Mouse (Mus musculus) midbrain, embryonic 14.5 days (tissue): Measurements from ENCODE around the gene Btbd35f25. TPM values are rescaled to one million over a fixed set of nuclear protein-coding genes. Genes with fewer than 3 reads are reported as not detected.
"Not testable (repeated sequence)": the region's sequence is repeated elsewhere in the genome, so short reads cannot be mapped to it uniquely, and the experiment has no call there.

Source experiments
- ATAC-seq: fragments of 200-750 bp; cut with Nextera tagmentation; 2 replicates; pipeline ENCODE4 v1.8.0; 2017; ENCODE audit warnings: moderate number of reproducible peaks, moderate library complexity; ENCODE audit not compliant: low FRiP score, low TSS enrichment
- DNase-seq: peaks from one replicate; pipeline ENCODE4 v3.0.0-alpha.2; 2015
- H3K27ac ChIP-seq: fragments of 300-500 bp; sonication (generic); replicated peaks from 2 replicates; pipeline ENCODE4 v1.5.1; 2014; ENCODE audit warnings: mild to moderate bottlenecking, low read depth, low read length, moderate library complexity
- H3K27me3 ChIP-seq: fragments of 300-500 bp; sonication (generic); 2 replicates; pipeline ENCODE4 v1.6.1; 2014; ENCODE audit warnings: low read length, control low read depth, mixed read lengths; ENCODE audit not compliant: control insufficient read depth, insufficient read depth
- H3K36me3 ChIP-seq: fragments of 300-500 bp; sonication (generic); 2 replicates; pipeline ENCODE4 v1.6.1; 2014; ENCODE audit warnings: low read length, control low read depth; ENCODE audit not compliant: control insufficient read depth, insufficient read depth
- H3K4me1 ChIP-seq: fragments of 300-500 bp; sonication (generic); 2 replicates; pipeline ENCODE4 v1.6.1; 2014; ENCODE audit warnings: mild to moderate bottlenecking, antibody characterized with exemption, low read length, control low read depth; ENCODE audit not compliant: control insufficient read depth, insufficient read depth
- H3K4me2 ChIP-seq: fragments of 300-500 bp; sonication (generic); 2 replicates; pipeline ENCODE4 v1.6.1; 2014; ENCODE audit warnings: mild to moderate bottlenecking, low read length, moderate library complexity
- H3K4me3 ChIP-seq: fragments of 300-500 bp; sonication (generic); replicated peaks from 2 replicates; pipeline ENCODE4 v1.5.1; 2014; ENCODE audit warnings: low read depth, low read length
- H3K9ac ChIP-seq: fragments of 300-500 bp; sonication (generic); replicated peaks from 2 replicates; pipeline ENCODE4 v1.6.1; 2014; ENCODE audit warnings: mild to moderate bottlenecking, low read length, moderate library complexity
- H3K9me3 ChIP-seq: fragments of 300-500 bp; sonication (generic); 2 replicates; pipeline ENCODE4 v1.6.1; 2016; ENCODE audit warnings: low read length, control low read depth, mixed read lengths; ENCODE audit not compliant: control insufficient read depth
- WGBS: fragments of 180-500 bp; shearing (Covaris S2); extraction: QIAGEN DNeasy Blood & Tissue Kit; methylation state at CpG from one replicate; pipeline ENCODE4 v1.1.7; 2014; 5-methylcytosine and 5-hydroxymethylcytosine counted together
- polyA plus RNA-seq: library from polyadenylated mRNA; unstranded; fragments of >200 nt; fragmentation: Nextera tagmentation; extraction: Ambion mirVana; gene quantifications from 2 replicates; pipeline ENCODE4 v1.2.1, GENCODE M21; 2014

Gene Btbd35f25
- not detected in 2 replicates for polyA plus RNA-seq

- not testable (repeated sequence) for H3K27ac ChIP-seq, H3K36me3 ChIP-seq, H3K9me3 ChIP-seq, H3K4me2 ChIP-seq, H3K9ac ChIP-seq, DNase-seq, ATAC-seq, H3K4me1 ChIP-seq, H3K4me3 ChIP-seq, H3K27me3 ChIP-seq
- 81% methylated on average over 3 of the region's 4 CpGs for WGBS
Observed at GRCm38 (mm10) chrX:31717056-31717455, at the start of gene Btbd35f25. Btbd35f25 (minus strand) TSS chrX:31717156.

- no peak overlapping the region for H3K27ac ChIP-seq
- ATAC-seq, result no peak; the same call in 1 of the 2 replicates
- no peak overlapping the region for H3K4me3 ChIP-seq
- DNase-seq, result no peak
- H3K36me3 ChIP-seq, result no peaks in the 10 kb centered on the region
- no peak overlapping the region for H3K4me2 ChIP-seq
- H3K4me1 ChIP-seq, result no peaks in the 10 kb centered on the region
- H3K27me3 ChIP-seq, result no peaks in the 10 kb centered on the region
- H3K9me3 ChIP-seq, result peaks cover 78% of the 10 kb centered on the region
- no peak overlapping the region for H3K9ac ChIP-seq
Observed at GRCm38 (mm10) chrX:31766255-31766654, 49.3 kb upstream of the Btbd35f25 start.

- H3K4me3 ChIP-seq, result no peak overlapping the region
- H3K4me1 ChIP-seq, result no peaks in the 10 kb centered on the region
- H3K4me2 ChIP-seq, result no peak overlapping the region
- WGBS, result 86% methylated on average over 1 of the region's 1 CpGs
- DNase-seq (no peak), ATAC-seq (no peak)
- no peak overlapping the region for H3K27ac ChIP-seq
- no peak overlapping the region for H3K9ac ChIP-seq
- H3K9me3 ChIP-seq, result peaks cover 76% of the 10 kb centered on the region
- H3K36me3 ChIP-seq, result no peaks in the 10 kb centered on the region
- no peaks in the 10 kb centered on the region for H3K27me3 ChIP-seq
Observed at GRCm38 (mm10) chrX:31764001-31764400, 47.0 kb upstream of the Btbd35f25 start.

DNA sequence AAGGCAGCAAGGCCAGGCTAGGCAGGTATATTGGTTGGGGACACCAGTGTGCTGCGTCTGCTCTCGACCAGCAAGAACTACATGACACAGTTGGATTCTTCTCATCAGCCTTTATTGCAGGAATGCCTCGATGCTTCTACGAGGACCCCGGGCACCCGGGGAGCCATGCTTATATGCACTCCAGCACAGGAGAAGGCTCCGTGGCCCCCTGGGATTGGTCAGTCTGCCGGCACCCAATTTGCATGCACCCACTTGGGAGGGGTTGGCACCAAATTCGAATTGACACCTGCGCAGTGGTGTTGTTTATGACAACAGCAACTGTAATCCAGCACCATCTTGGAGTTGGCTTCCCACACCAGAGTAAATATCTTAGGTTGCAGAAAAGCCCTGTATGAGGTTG, 28.1 kb upstream of the Btbd35f25 start:
- no peaks in the 10 kb centered on the region for H3K4me1 ChIP-seq
- H3K9me3 ChIP-seq, result peaks cover 60% of the 10 kb centered on the region
- H3K4me3 ChIP-seq, result no peak overlapping the region
- ATAC-seq (peak; percentile 17; the same call in 1 of the 2 replicates), DNase-seq (no peak)
- H3K36me3 ChIP-seq, result no peaks in the 10 kb centered on the region
- no peaks in the 10 kb centered on the region for H3K27me3 ChIP-seq
- no peak overlapping the region for H3K4me2 ChIP-seq
- H3K9ac ChIP-seq, result no peak overlapping the region
- 87% methylated on average over 10 of the region's 10 CpGs for WGBS
- no peak overlapping the region for H3K27ac ChIP-seq

GRCm38 (mm10) chrX:31736958-31737357, 20.0 kb upstream of the Btbd35f25 start:
- no peak for DNase-seq
- 77% methylated on average over 6 of the region's 6 CpGs for WGBS
- no peaks in the 10 kb centered on the region for H3K36me3 ChIP-seq
- no peaks in the 10 kb centered on the region for H3K4me1 ChIP-seq
- H3K27ac ChIP-seq, result no peak overlapping the region
- H3K27me3 ChIP-seq, result no peaks in the 10 kb centered on the region
- no peak overlapping the region for H3K4me3 ChIP-seq
- H3K4me2 ChIP-seq, result no peak overlapping the region
- no peak overlapping the region for H3K9ac ChIP-seq
- H3K9me3 ChIP-seq, result peaks cover 40% of the 10 kb centered on the region
- peak; percentile 58; the same call in 1 of the 2 replicates for ATAC-seq

Other genes with a start within 250 kb of the Btbd35f25 start
- gene Gm21883, start 142.9 kb downstream of the Btbd35f25 start, polyA plus RNA-seq, result not detected in 2 replicates
- not detected in 2 replicates for gene Spin2e, start 98.2 kb downstream of the Btbd35f25 start, polyA plus RNA-seq
- gene Gm21637, start 244.9 kb upstream of the Btbd35f25 start, polyA plus RNA-seq, result not detected in 2 replicates